Mouse (Mus musculus) embryonic facial prominence, embryonic 14.5 days (tissue): ENCODE results near the gene Gm21764. TPM values are rescaled to one million over a fixed set of nuclear protein-coding genes. Genes with fewer than 3 reads are reported as not detected.
"Not testable (repeated sequence)": the region's sequence is repeated elsewhere in the genome, so short reads cannot be mapped to it uniquely, and the experiment has no call there.

ENCODE experiments used
- ATAC-seq: fragments of 200-750 bp; cut with Nextera tagmentation; 2 replicates; pipeline ENCODE4 v1.8.0; 2017; ENCODE audit warnings: low read depth, moderate number of reproducible peaks, moderate TSS enrichment
- DNase-seq: peaks from one replicate; pipeline ENCODE4 v3.0.0-alpha.2; 2015; ENCODE audit warnings: low spot score
- H3K27ac ChIP-seq: fragments of 300-500 bp; sonication (generic); replicated peaks from 2 replicates; pipeline ENCODE4 v1.5.1; 2014; ENCODE audit warnings: low read depth, mild to moderate bottlenecking, low read length, moderate library complexity
- H3K27me3 ChIP-seq: fragments of 300-500 bp; sonication (generic); replicated peaks from 2 replicates; pipeline ENCODE4 v1.6.1; 2014; ENCODE audit warnings: low read length; ENCODE audit not compliant: control insufficient read depth, insufficient read depth
- H3K36me3 ChIP-seq: fragments of 300-500 bp; sonication (generic); 2 replicates; pipeline ENCODE4 v1.6.1; 2014; ENCODE audit warnings: low read length, mixed read lengths; ENCODE audit not compliant: control insufficient read depth, insufficient read depth
- H3K4me1 ChIP-seq: fragments of 300-500 bp; sonication (generic); 2 replicates; pipeline ENCODE4 v1.6.1; 2014; ENCODE audit warnings: antibody characterized with exemption, low read length; ENCODE audit not compliant: control insufficient read depth, insufficient read depth
- H3K4me2 ChIP-seq: fragments of 300-500 bp; sonication (generic); 2 replicates; pipeline ENCODE4 v1.6.1; 2014; ENCODE audit warnings: low read depth, mild to moderate bottlenecking, low read length, moderate library complexity, mixed read lengths
- H3K4me3 ChIP-seq: fragments of 300-500 bp; sonication (generic); 2 replicates; pipeline ENCODE4 v1.5.1; 2014; ENCODE audit warnings: low read depth, mild to moderate bottlenecking, low read length
- H3K9ac ChIP-seq: fragments of 300-500 bp; sonication (generic); 2 replicates; pipeline ENCODE4 v1.6.1; 2014; ENCODE audit warnings: low read depth, mild to moderate bottlenecking, low read length, moderate library complexity, mixed read lengths
- H3K9me3 ChIP-seq: fragments of 300-500 bp; sonication (generic); 2 replicates; pipeline ENCODE4 v1.6.1; 2016; ENCODE audit warnings: low read length; ENCODE audit not compliant: control insufficient read depth
- WGBS: fragments of 180-500 bp; shearing (Covaris S2); extraction: QIAGEN DNeasy Blood & Tissue Kit; methylation state at CpG from one replicate; pipeline ENCODE4 v1.1.7; 2014; 5-methylcytosine and 5-hydroxymethylcytosine counted together
- polyA plus RNA-seq: library from polyadenylated mRNA; unstranded; fragments of >200 nt; fragmentation: Nextera tagmentation; extraction: Ambion mirVana; gene quantifications from 2 replicates; pipeline ENCODE4 v1.2.1, GENCODE M21; 2014

Gm21764 gene
- not detected in 2 replicates for polyA plus RNA-seq

GRCm38 (mm10) chrY:18061712-18062111 lies at the start of gene Gm21764:
Gene Gm21764 (minus strand): TSS chrY:18061812.
- not testable (repeated sequence) for H3K9ac ChIP-seq, H3K4me2 ChIP-seq, ATAC-seq, H3K36me3 ChIP-seq, H3K27ac ChIP-seq, H3K27me3 ChIP-seq, DNase-seq, H3K4me3 ChIP-seq, H3K4me1 ChIP-seq, H3K9me3 ChIP-seq
- no CpG with 5 or more reads among the region's 3 CpGs for whole genome bisulfite sequencing

DNA sequence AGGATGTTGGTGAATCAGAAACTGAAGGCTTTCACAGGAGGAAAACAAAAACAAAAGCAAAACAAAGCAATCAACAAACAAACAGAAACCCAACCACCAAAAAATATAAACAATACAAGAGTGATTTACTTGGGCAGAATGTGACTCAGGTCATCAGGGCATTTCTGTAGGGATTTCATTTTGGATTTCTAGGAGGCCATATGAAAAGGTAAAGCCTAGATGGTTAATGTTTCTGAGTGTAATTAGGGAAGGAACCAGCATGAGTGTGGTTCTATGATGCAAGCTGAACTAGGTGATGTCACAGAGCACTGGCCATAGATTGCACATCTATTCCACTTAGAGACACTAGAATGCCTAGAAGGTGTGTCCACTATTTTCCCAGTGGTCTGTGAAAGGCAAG lies 27.2 kb upstream of the Gm21764 start, which contains the start of gene Ssty1:
Ssty1 (plus strand) TSS at position 301 of the 400 bp plus-strand sequence.
- H3K4me3 ChIP-seq, H3K9me3 ChIP-seq, H3K27ac ChIP-seq, H3K9ac ChIP-seq, DNase-seq, H3K36me3 ChIP-seq, H3K4me2 ChIP-seq, H3K4me1 ChIP-seq, H3K27me3 ChIP-seq, ATAC-seq: not testable (repeated sequence)

Other genes starting within 250 kb of the Gm21764 start
- not detected in 2 replicates for gene Gm21904, start 215.5 kb downstream of the Gm21764 start, polyA plus RNA-seq
- not detected in 2 replicates for gene Gm20772, start 187.1 kb downstream of the Gm21764 start, polyA plus RNA-seq
- gene Gm20831, start 187.1 kb downstream of the Gm21764 start, polyA plus RNA-seq, result not detected in 2 replicates
- gene Srsy, start 124.5 kb downstream of the Gm21764 start, polyA plus RNA-seq, result not detected in 2 replicates
- not detected in 2 replicates for gene Ssty1, start 27.3 kb upstream of the Gm21764 start, polyA plus RNA-seq